ENCODE assay signal across 8 mouse cellular contexts in genomic region chr10:67018875-67019274, GRCm38 (mm10).
DNase-seq lines count a peak whose midpoint lies in the region; ATAC-seq and TF ChIP-seq lines count a peak whose summit lies in the region.

No protein-coding gene starts in this region.

- no peak overlapping the region for H3K9ac ChIP-seq in heart, embryonic 12.5 days
- H3K9ac ChIP-seq in hindbrain, embryonic 14.5 days: no peak overlapping the region
- no peak overlapping the region for H3K9ac ChIP-seq in midbrain, embryonic 16.5 days (ENCODE audit: low read depth, low read length)

- peaks cover 18% of the 10 kb centered on the region for H3K4me1 ChIP-seq in heart, embryonic 12.5 days (replicated peaks)
- no peaks in the 10 kb centered on the region; the same call in none of the 2 replicates for H3K4me1 ChIP-seq in hindbrain, embryonic 14.5 days (replicated peaks; ENCODE audit: control insufficient read depth, insufficient read depth, low read length)
- H3K4me1 ChIP-seq in midbrain, embryonic 16.5 days (ENCODE audit: control insufficient read depth, insufficient read depth, low read length): no peaks in the 10 kb centered on the region

- WGBS in heart, embryonic 12.5 days: 65% methylated on average over 6 of the region's 6 CpGs
- 37% methylated on average over 6 of the region's 6 CpGs for WGBS in hindbrain, embryonic 14.5 days
- 55% methylated on average over 6 of the region's 6 CpGs for WGBS in midbrain, embryonic 16.5 days

- peak; percentile 28 for DNase-seq in heart, postnatal 4 days
- DNase-seq in brain, embryonic 14.5 days (ENCODE audit: low read depth): peak; percentile 79
- DNase-seq in hindbrain, embryonic 14.5 days (ENCODE audit: low spot score): no peak
- DNase-seq in liver: no peak

- no peak overlapping the region for H3K27ac ChIP-seq in heart, embryonic 12.5 days (ENCODE audit: poor library complexity, severe bottlenecking)
- H3K27ac ChIP-seq in hindbrain, embryonic 14.5 days: peak overlapping the region; percentile 26; the same call in 1 of the 2 replicates
- 0 out of 2 replicates have a peak overlapping the region, but pooled peaks have one; percentile 5 for H3K27ac ChIP-seq in midbrain, embryonic 16.5 days (ENCODE audit: low read length)

- H3K36me3 ChIP-seq in heart, embryonic 12.5 days: peaks cover 33% of the 10 kb centered on the region
- peaks cover 14% of the 10 kb centered on the region for H3K36me3 ChIP-seq in hindbrain, embryonic 14.5 days (replicated peaks; ENCODE audit: control insufficient read depth, insufficient read depth)
- no peaks in the 10 kb centered on the region for H3K36me3 ChIP-seq in midbrain, embryonic 16.5 days (ENCODE audit: control insufficient read depth, insufficient read depth, low read length)

- H3K4me2 ChIP-seq in heart, embryonic 12.5 days: no peak overlapping the region
- H3K4me2 ChIP-seq in hindbrain, embryonic 14.5 days (replicated peaks): no peak overlapping the region
- no peak overlapping the region for H3K4me2 ChIP-seq in midbrain, embryonic 16.5 days (ENCODE audit: low read length)

- H3K9me3 ChIP-seq in heart, embryonic 12.5 days (replicated peaks): no peaks in the 10 kb centered on the region
- no peaks in the 10 kb centered on the region for H3K9me3 ChIP-seq in hindbrain, embryonic 14.5 days (ENCODE audit: control insufficient read depth, low read length)
- no peaks in the 10 kb centered on the region for H3K9me3 ChIP-seq in midbrain, embryonic 16.5 days (replicated peaks; ENCODE audit: control insufficient read depth, low read length, poor library complexity, severe bottlenecking)

- ATAC-seq in heart, embryonic 12.5 days (ENCODE audit: insufficient number of reproducible peaks, low FRiP score): no peak
- no peak; the same call in 1 of the 2 replicates for ATAC-seq in hindbrain, embryonic 14.5 days (ENCODE audit: low FRiP score)
- ATAC-seq in midbrain, embryonic 16.5 days: 0 out of 2 replicates have a peak, but pooled peaks have one; percentile 42
- ATAC-seq in CD4-positive, CD25-positive, alpha-beta regulatory T cell, adult 4 months: no peak
- ATAC-seq in monocyte, adult 5-6 weeks (replicated peaks; ENCODE audit: insufficient number of reproducible peaks, low FRiP score, low TSS enrichment, poor library complexity, severe bottlenecking): no peak

- TF ChIP-seq CTCF in brain, embryonic 14.5 days (IDR thresholded peaks at IDR 0.05; ENCODE audit: borderline replicate concordance, extremely low read depth, insufficient read depth, insufficient read length): no peak

- H3K27me3 ChIP-seq in heart, embryonic 12.5 days (replicated peaks): no peaks in the 10 kb centered on the region
- H3K27me3 ChIP-seq in hindbrain, embryonic 14.5 days (ENCODE audit: control insufficient read depth, insufficient read depth, low read length): no peaks in the 10 kb centered on the region
- no peaks in the 10 kb centered on the region for H3K27me3 ChIP-seq in midbrain, embryonic 16.5 days (ENCODE audit: control insufficient read depth, insufficient read depth, low read depth, low read length)

- no peak overlapping the region for H3K4me3 ChIP-seq in heart, embryonic 12.5 days
- H3K4me3 ChIP-seq in hindbrain, embryonic 14.5 days (replicated peaks; ENCODE audit: low read length): no peak overlapping the region
- H3K4me3 ChIP-seq in midbrain, embryonic 16.5 days (ENCODE audit: low read depth, low read length): no peak overlapping the region

- no peak for TF ChIP-seq POLR2A in brain, embryonic 14.5 days (IDR thresholded peaks at IDR 0.05; ENCODE audit: borderline replicate concordance, extremely low read depth, insufficient read depth, insufficient read length, poor library complexity, severe bottlenecking)

Comparison
In these comparisons a context has a peak if more than half of its experiments do, and no peak if none do; other contexts are left out.
1. DNase-seq: peak in heart, postnatal 4 days (single experiment) and brain, embryonic 14.5 days (single experiment); none in hindbrain, embryonic 14.5 days (single experiment) and liver (single experiment).